Mouse (Mus musculus) cerebellum, postnatal 14 days (tissue): ENCODE measurements around the gene Dnmt3a.
A peak's percentile ranks its signal among the peaks of the same experiment; 100 is the strongest.

Experiments used
- DNase-seq, 2 experiments: peaks; one replicate each; pipeline ENCODE4 v3.0.0; 2021; ENCODE audit warnings: mixed read lengths in 2 of 2

Gene Dnmt3a

DNA sequence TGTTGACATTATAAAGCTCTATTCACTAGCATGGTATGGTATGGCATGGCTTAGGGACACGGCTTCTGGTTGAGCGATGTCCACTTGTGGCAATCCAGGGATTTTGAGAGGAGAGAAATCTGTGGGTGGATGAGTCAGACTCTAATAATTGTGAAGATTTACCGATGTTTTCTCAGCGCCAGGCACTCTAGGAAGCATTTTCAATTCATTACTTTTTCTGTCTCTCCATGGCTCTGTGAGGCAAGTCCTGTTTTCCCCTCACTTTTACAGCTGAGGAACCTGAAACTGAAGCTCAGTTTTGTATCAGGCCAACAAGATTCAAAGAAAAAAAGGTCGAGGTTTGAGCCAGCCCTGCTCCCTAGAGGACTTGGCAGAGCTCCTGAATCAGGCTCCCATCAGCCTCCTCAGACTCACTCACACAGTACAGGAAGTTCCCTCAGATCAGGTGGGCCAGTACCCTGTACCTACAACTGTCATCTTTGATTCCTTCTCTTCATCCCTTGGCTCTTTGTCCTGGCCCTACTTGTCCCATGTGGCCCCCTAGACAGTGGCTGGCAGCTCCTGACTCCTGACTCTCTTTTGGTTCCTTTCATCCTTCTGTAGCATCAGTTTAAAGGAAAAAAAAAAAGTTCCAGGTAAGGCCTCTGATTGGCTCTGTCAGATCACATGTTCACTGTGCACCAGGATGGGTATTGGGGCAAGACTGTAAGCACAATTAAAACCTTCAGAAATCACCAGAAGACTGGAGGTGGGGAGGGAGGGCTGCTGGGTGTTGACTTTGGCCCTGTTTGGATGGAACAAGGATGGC lies 19.3 kb downstream of the Dnmt3a start:
- no peak for DNase-seq

DNA sequence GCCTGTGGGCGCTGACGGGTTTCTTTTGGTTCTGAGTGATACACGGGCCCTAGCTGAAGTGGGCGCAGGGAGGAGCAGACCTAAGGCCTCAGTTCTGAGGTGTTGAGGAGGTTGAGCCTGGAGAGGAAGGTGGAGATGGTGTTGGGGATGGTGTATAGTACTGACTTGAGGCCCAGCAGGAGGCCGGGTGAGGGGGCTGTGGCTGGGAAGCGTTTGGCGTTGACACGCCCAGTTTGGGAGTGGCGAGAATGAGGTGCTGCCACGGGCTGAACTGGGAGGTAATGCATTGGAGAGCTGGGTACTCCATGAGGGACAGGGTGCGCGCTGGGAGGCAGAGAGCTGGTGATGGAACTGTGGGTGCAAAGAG lies 19.9 kb downstream of the Dnmt3a start:
- no peak for DNase-seq

GRCm38 (mm10) chr12:3827771-3828170 lies 22.0 kb downstream of the Dnmt3a start:
- no peak for DNase-seq

DNA sequence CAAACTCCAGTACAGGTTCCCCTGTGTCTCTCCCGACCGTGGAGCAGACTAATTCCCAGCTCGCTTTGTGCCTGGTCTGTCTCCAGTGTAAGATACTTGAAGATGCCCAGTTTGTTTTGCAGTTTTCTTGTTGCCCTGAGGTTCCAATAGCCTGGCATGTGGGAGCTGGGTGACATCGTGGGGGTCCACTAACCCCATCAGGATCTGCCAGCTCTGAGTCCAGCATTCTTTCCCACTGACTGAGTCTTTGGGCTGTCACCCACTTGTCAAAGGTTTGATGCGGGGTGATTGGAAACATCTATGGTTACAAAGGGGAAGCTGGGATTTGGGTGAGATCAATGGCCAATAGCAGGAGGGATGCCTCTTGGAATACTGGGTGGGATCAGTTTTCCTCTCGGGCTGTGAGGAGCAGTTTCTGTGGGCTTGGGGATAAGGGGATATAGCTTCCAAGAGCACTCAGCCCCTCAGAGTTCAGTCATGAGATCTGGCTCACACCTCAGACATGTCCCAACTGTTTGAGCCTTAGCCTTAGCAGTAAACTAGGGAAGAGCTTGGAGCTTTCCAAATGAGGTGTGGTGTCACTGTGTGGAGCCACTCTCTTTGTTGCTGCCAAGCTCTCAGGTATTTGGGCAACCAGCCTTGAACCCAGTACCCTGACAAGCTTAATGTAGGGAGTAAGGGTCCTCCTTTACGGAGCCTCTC lies 27.4 kb downstream of the Dnmt3a start:
- no peak for DNase-seq

DNA sequence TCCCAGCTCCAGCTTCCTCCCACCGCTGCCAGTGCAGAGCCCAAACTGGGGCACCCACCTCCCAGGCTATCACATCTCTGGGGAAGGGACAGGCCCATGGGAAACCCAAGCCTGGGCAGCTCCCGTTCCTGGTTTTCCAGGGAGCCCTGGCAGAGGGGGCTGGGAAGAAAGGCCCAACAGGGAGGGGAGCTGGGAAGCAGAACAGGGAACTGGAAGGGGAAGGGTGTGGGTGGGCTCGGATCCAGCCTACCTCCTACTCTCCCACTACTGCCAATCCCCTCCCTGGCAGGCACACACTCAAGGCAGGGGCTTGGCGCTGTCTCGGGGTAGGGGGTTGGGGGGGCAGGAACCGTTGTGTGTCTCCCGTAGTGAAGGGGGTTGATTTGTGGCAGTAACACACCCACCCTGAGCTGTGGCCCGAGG lies 28.1 kb downstream of the Dnmt3a start:
- peak; percentile 68 to 76 for DNase-seq

DNA sequence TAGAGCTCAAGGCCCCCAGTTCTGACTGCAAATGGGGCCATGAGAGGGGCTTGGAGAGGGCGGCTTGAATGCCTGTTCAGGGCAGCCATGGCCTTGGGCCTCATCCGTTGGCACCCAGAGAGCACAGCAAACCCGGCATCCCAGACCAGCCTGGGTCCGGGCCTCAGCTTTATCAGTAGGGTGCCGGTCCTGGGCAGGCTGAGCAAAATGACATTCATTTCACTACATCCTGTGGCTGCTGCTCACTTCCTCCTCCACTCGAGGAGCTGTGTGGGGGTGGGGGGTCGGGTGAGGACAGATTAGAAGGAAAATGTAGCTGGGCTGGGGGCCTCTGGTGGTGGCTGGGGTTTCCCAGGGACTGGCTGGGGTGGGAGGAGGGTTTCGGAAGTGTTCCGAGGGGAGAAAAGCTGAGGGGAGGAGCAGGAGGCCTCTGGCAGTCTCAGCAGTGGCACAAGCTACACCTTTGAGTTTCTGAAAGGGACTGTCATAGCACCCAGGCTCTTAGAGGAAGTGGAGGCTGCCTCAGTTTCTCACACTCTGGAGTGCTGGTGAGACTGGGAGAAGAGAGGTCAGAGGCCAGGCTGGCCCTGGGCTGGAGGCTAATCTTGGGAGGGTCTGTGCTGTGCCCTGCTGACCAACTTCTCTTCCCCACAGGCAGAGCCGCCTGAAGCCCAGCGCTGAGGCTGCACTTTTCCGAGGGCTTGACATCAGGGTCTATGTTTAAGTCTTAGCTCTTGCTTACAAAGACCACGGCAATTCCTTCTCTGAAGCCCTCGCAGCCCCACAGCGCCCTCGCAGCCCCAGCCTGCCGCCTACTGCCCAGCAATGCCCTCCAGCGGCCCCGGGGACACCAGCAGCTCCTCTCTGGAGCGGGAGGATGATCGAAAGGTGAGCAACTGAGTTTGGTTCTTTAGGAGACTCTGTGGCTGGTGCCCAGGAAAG lies 28.8 kb downstream of the Dnmt3a start:
- peak; percentile 52 to 66 for DNase-seq

- no peak for DNase-seq
Observed at GRCm38 (mm10) chr12:3835576-3835975, 29.8 kb downstream of the Dnmt3a start.

- peak; percentile 58 to 64 for DNase-seq
Observed at GRCm38 (mm10) chr12:3837081-3837832, 31.4 kb downstream of the Dnmt3a start.

DNA sequence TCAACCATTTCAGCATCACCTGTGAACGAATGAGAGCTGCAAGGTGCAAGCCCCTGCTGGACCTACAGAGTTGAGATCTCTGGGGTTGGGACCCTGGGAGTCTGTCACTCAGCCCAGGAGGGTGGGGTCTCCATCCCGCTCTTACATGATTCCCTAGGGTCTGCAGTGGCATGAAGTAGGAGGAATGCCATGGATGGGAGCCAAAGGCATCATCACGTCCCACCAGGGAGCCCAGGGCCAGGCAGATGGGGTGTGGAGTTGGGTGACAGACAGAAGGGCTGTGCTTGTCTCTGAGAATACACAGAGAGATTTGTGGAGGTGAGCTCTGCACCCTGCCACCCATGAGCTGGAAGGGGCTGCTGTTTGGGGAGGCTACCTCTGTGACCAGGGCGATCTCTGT lies 32.2 kb downstream of the Dnmt3a start:
- DNase-seq: no peak

DNA sequence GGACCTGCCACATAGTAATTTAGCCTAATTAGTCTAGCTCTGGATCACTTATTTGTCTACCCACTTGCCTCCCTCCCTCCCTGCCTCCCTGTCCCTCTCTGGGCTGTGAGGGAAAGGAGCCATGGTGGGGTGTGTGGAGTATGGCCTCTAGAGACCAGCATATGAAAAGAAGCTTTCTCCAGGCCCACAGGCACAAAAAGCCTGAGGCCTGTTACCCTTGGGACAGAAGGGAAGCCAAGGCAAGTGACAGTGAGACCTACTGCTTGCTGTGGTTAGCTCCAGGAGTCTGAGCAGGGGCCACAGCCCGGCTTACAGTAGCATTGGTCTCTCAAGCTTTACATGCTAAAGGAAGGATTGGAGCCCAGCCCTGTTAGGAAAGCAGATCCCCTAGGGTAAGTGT lies 33.9 kb downstream of the Dnmt3a start:
- DNase-seq: no peak

GRCm38 (mm10) chr12:3841121-3841520 lies 35.3 kb downstream of the Dnmt3a start:
- DNase-seq: peak; percentile 83 to 84

GRCm38 (mm10) chr12:3842843-3843242 lies 37.0 kb downstream of the Dnmt3a start:
- DNase-seq: no peak

- no peak for DNase-seq
Observed at GRCm38 (mm10) chr12:3843371-3843861, 37.6 kb downstream of the Dnmt3a start.

DNA sequence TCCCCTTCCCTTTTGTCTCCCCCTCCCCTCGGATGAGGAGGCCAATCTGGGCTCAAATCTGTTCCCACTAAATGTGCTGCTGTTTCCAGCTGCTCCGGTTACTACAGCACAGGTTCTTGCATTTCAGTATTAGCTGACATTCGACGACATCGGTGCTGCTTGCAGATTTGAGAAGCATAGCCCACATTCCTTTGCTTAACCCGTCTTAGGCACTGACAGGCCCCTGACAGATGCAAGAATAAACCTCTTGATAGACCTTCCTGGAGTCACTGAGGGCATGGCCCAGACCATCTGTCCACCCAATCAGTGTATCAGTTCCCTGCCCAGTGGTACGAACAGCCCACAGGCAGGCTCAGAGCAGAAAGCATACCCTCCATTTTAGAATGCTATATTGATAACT lies 38.1 kb downstream of the Dnmt3a start:
- DNase-seq: no peak

GRCm38 (mm10) chr12:3844335-3844734 lies 38.5 kb downstream of the Dnmt3a start:
- no peak for DNase-seq

DNA sequence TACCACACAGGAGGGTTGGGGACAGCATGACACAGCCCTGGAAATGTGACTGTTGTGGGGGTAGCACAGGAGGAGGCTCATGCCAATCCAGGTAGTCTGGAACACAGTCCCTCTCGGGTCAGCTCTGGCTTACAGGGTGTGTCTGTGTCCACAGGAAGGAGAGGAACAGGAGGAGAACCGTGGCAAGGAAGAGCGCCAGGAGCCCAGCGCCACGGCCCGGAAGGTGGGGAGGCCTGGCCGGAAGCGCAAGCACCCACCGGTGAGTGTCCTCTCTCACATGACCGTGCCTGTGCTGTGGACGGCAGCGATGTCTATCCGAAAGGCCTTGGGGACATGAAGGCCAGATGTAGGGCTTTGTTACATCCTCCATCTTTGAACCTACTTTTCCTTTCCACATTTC lies 43.7 kb downstream of the Dnmt3a start:
- no peak for DNase-seq

DNA sequence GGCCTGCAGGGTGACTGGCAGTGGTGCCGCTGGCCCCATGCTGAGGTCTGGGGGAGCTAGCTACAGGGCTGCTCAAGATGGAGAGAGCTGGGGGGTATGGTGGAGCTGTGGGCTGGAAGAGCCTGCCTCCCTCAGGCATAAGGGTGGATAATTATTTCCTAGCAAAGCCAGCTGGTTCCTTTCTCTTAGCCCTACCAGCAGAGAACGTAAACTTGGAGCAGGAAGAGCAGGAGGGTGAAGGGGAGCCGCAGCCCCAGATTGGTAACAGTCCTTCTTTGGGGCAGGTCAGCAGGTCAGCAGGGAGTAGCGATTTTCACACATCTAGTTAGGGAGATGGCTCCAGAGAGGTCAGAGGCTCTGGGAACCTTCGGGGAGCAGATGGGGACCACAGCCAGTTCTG lies 44.4 kb downstream of the Dnmt3a start:
- no peak for DNase-seq

- DNase-seq: no peak
Observed at GRCm38 (mm10) chr12:3850731-3851130, 44.9 kb downstream of the Dnmt3a start.

- no peak for DNase-seq
Observed at GRCm38 (mm10) chr12:3851179-3851578, 45.4 kb downstream of the Dnmt3a start.

DNA sequence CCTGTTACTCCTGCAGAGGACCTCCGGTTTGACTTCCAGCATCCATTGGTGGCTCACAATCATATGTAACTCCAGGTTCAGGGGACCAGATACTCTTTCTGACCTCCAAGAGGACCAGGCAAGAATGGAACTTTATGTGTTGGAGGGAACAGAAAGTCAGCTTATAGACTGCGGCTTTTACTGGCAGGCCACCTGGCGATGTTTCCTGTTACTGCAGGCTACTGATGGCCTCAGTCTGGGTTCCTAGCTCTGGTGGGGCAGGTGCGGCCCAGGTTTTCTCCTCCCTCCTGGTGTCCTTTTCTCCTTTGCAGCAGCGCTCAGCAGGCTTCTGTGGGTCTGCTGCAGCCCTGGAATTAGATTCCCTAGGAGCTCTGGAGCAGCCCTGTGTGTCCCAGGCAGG lies 46.7 kb downstream of the Dnmt3a start:
- DNase-seq: peak in 1 of 2 experiments; percentile 47

GRCm38 (mm10) chr12:3854419-3854818 lies 48.6 kb downstream of the Dnmt3a start:
- DNase-seq: no peak
